Mouse (Mus musculus) ES-E14 (cell line): ENCODE measurements around the gene Msantd2. TPM values are rescaled to one million over a fixed set of nuclear protein-coding genes. Genes with fewer than 3 reads are reported as not detected.

ENCODE experiments used
- DNase-seq: peaks from one replicate; pipeline ENCODE4 v3.0.0-alpha.2; 2013; ENCODE audit warnings: low read depth, low spot score
- H3K27ac ChIP-seq: 2 replicates; pipeline ENCODE4 v1.5.1; 2012; ENCODE audit warnings: low read depth, mild to moderate bottlenecking, low read length, moderate library complexity, mixed read lengths; ENCODE audit not compliant: poor library complexity, insufficient read depth, severe bottlenecking
- H3K36me3 ChIP-seq: 2 replicates; pipeline ENCODE4 v1.6.1; 2012; ENCODE audit warnings: mild to moderate bottlenecking, low read length, moderate library complexity, mixed read lengths; ENCODE audit not compliant: control insufficient read depth, poor library complexity, insufficient read depth, severe bottlenecking
- H3K4me1 ChIP-seq, 2 experiments: fragments of 150-350 bp in 1 of 2; sonication (generic) in 1 of 2; 2 replicates each; pipeline ENCODE4 v1.6.1; 2012; ENCODE audit warnings: low read length in 2 of 2, mild to moderate bottlenecking in 1 of 2, mixed read lengths in 1 of 2; ENCODE audit not compliant: control insufficient read depth in 2 of 2, insufficient read depth in 2 of 2, poor library complexity in 1 of 2
- H3K4me3 ChIP-seq, 2 experiments: fragments of 150-350 bp in 1 of 2; sonication (generic) in 1 of 2; 2 replicates each; pipeline ENCODE4 v1.5.1; 2012; ENCODE audit warnings: low read length in 2 of 2, low read depth in 1 of 2, mild to moderate bottlenecking in 1 of 2, mixed read lengths in 1 of 2; ENCODE audit not compliant: insufficient read depth in 1 of 2, poor library complexity in 1 of 2, severe bottlenecking in 1 of 2
- H3K9ac ChIP-seq: 2 replicates; pipeline ENCODE4 v1.6.1; 2012; ENCODE audit warnings: low read depth, mild to moderate bottlenecking, low read length, mixed read lengths; ENCODE audit not compliant: poor library complexity, insufficient read depth, severe bottlenecking
- H3K9me3 ChIP-seq: fragments of 150-350 bp; sonication (generic); 2 replicates; pipeline ENCODE4 v1.6.1; 2012; ENCODE audit warnings: low read depth, mild to moderate bottlenecking, low read length; ENCODE audit not compliant: control insufficient read depth, insufficient read depth
- CHD2 ChIP-seq: IDR thresholded peaks from 2 replicates; pipeline ENCODE4 v1.6.1; 2014; ENCODE audit warnings: mild to moderate bottlenecking, low read depth, low read length, inconsistent platforms
- HCFC1 ChIP-seq: IDR thresholded peaks from 2 replicates; pipeline ENCODE4 v1.6.1; 2012; ENCODE audit warnings: low read length, inconsistent platforms, borderline replicate concordance; ENCODE audit not compliant: insufficient read depth
- MAFK ChIP-seq: IDR thresholded peaks from 2 replicates; pipeline ENCODE4 v1.6.1; 2014; ENCODE audit warnings: mild to moderate bottlenecking, low read depth, low read length, inconsistent platforms; ENCODE audit not compliant: insufficient read depth
- ZC3H11A ChIP-seq: IDR thresholded peaks from 2 replicates; pipeline ENCODE4 v1.6.1; 2012; ENCODE audit warnings: low read depth, mild to moderate bottlenecking, inconsistent platforms, low read length, borderline replicate concordance
- ZNF384 ChIP-seq: IDR thresholded peaks from 2 replicates; pipeline ENCODE4 v1.6.1; 2012; ENCODE audit warnings: low read depth, low read length, inconsistent platforms
- in situ Hi-C, 2 experiments: fragments of 600-800 bp; cut with MboI; formaldehyde crosslinking; loops; one replicate each; pipeline ENCODE4 v1.15.1; 2025; ENCODE audit warnings: low sequenced_read_pairs in 2 of 2, inconsistent platforms in 1 of 2; ENCODE audit not compliant: unreplicated experiment in 2 of 2
- total RNA-seq: library from RNA; depleted of rRNA; stranded (reverse); fragments of 300-350 nt; gene quantifications from 2 replicates; pipeline ENCODE4 v1.2.3, GENCODE M21; 2012

The Msantd2 gene
- total RNA-seq, 1 experiment, result 81.3 TPM

DNA sequence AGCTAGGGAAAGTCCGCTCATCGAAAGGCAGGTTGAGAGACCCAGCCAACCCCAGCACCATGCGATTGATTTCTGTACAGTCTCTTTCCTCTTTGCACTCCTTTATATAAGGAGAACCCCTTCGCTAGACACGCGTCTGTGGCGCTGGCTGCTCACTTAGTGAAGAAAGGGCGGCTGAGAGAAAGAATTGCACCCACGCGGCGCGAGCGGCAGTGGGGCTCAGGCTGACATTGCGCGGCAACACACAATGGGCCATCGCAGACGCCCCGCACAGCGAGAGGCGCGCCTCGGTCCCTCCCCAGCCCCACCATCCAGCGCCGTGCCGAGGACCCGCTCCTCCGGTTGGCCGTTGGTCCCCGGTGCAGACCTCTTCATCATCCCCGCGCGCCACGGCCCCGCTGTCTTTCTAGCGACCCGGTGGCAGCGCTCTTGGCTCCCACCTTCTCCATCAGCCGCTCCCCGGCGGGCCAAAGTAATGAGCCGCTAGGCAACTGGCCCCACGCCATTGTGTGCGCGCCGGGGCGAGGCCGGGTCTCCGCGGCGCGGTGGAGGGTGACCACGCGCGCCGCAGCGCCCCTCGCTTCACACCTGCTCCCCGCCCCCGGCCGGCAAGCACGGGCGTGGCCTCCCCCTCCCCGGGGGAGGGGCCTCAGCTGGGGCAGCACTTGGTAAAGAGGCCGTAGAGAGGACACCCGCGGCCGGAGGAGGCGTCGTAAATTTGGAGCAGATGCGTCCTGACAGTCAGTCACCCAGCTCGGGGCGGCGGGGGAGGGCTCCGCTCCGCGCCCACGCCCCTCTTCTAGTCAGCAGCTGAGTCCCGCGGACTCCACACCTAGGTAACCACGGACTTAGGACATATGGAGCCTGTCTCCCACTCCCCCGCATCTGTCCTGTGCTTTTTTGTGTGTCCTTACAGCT lies 28.8 kb upstream of the Msantd2 start:
- in situ Hi-C loops, result no loop called here
- H3K9me3 ChIP-seq, result no peaks in the 10 kb centered on the region
- H3K27ac ChIP-seq, result no peak overlapping the region
- peaks cover 3 to 5% of the 10 kb centered on the region in 2 experiments; a peak in 2 of 4 replicates for H3K4me1 ChIP-seq
- TF ChIP-seq HCFC1, result no peak
- TF ChIP-seq ZNF384, result no peak
- TF ChIP-seq CHD2, result no peak
- TF ChIP-seq ZC3H11A, result no peak
- TF ChIP-seq MAFK, result no peak
- H3K9ac ChIP-seq, result peak overlapping the region; percentile 4; the same call in 1 of the 2 replicates
- H3K36me3 ChIP-seq, result no peaks in the 10 kb centered on the region
- H3K4me3 ChIP-seq, result peak overlapping the region; percentile 62
- DNase-seq, result no peak

DNA sequence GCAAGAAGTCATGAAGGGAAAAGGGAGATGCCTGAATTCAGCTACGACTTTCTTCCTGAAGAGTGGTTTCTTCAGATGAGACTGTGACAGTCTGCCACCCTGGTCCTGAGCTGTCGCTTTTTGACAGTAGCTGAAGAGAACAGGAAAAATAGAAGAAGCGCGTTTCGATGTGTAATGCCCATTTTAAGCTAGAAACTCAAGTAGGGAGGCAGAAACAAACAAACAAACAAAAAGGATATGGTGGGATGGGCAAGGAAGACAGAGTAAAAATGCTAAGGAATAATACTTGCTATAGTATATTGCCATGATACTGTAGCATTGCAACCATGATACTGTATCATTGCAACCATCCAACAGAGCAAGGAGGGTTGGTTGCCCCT lies 28.2 kb upstream of the Msantd2 start:
- DNase-seq, result no peak
- in situ Hi-C loops, result no loop called here
- Histone ChIP-seq H3K36me3 (no peaks in the 10 kb centered on the region), H3K4me3 (peak overlapping the region; percentile 62; a peak in 1 of 4 replicates), H3K9me3 (no peaks in the 10 kb centered on the region), H3K9ac (no peak overlapping the region), H3K27ac (no peak overlapping the region), H3K4me1 (peaks cover 3 to 5% of the 10 kb centered on the region in 2 experiments; a peak in 2 of 4 replicates)
- TF ChIP-seq ZNF384 (no peak), MAFK (no peak), CHD2 (no peak), ZC3H11A (no peak), HCFC1 (no peak)

GRCm38 (mm10) chr9:37461571-37461970 lies 27.5 kb upstream of the Msantd2 start:
- Histone ChIP-seq H3K9me3 (no peaks in the 10 kb centered on the region), H3K4me1 (peaks cover 3 to 5% of the 10 kb centered on the region in 2 experiments; a peak in 2 of 4 replicates), H3K36me3 (no peaks in the 10 kb centered on the region), H3K4me3 (no peak overlapping the region), H3K27ac (no peak overlapping the region), H3K9ac (no peak overlapping the region)
- in situ Hi-C loops, result no loop called here
- TF ChIP-seq HCFC1, result no peak
- no peak for TF ChIP-seq ZC3H11A
- no peak for TF ChIP-seq CHD2
- no peak for TF ChIP-seq MAFK
- no peak for TF ChIP-seq ZNF384
- no peak for DNase-seq

DNA sequence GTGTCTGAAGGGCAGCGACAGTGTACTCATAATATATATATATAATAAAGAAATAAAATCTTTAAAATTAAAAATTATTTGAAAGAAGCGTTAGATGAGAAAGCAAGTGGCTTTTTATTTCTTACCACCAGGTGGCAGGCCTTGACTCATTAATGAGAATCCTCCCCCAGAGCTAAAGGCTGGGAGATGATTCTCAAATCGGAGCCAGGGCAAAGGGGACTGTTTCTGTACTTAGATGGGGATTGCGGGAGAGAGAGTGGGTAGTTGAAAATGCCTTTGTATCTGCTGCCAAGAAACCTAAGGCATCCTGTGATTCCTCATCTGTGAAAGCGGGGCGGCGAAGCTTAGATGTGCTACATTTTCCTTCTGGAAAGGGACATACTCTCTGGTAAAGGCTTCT lies 26.4 kb upstream of the Msantd2 start:
- H3K4me3 ChIP-seq, result no peak overlapping the region
- no peaks in the 10 kb centered on the region for H3K9me3 ChIP-seq
- H3K4me1 ChIP-seq, result no peaks in the 10 kb centered on the region
- in situ Hi-C loops, result no loop called here
- TF ChIP-seq MAFK, result no peak
- no peak for TF ChIP-seq CHD2
- TF ChIP-seq ZC3H11A, result peak; percentile 86
- DNase-seq, result no peak
- H3K9ac ChIP-seq, result no peak overlapping the region
- no peaks in the 10 kb centered on the region for H3K36me3 ChIP-seq
- H3K27ac ChIP-seq, result no peak overlapping the region
